Mouse (Mus musculus) neural tube, embryonic 15.5 days (tissue): Measurements from ENCODE around the gene Adgrd1. TPM values are rescaled to one million over a fixed set of nuclear protein-coding genes. Genes with fewer than 3 reads are reported as not detected.

Experiments used
- ATAC-seq: fragments of 200-750 bp; cut with Nextera tagmentation; 2 replicates; pipeline ENCODE4 v1.8.0; 2017; ENCODE audit warnings: mild to moderate bottlenecking, moderate TSS enrichment, moderate library complexity; ENCODE audit not compliant: low FRiP score
- H3K27ac ChIP-seq: fragments of 300-500 bp; sonication (generic); replicated peaks from 2 replicates; pipeline ENCODE4 v1.5.1; 2015; ENCODE audit warnings: mild to moderate bottlenecking, inconsistent platforms
- H3K27me3 ChIP-seq: fragments of 300-500 bp; sonication (generic); replicated peaks from 2 replicates; pipeline ENCODE4 v1.6.1; 2015; ENCODE audit warnings: inconsistent platforms
- H3K36me3 ChIP-seq: fragments of 300-500 bp; sonication (generic); 2 replicates; pipeline ENCODE4 v1.6.1; 2015; ENCODE audit warnings: inconsistent platforms
- H3K4me1 ChIP-seq: fragments of 300-500 bp; sonication (generic); 2 replicates; pipeline ENCODE4 v1.6.1; 2015; ENCODE audit warnings: inconsistent platforms
- H3K4me2 ChIP-seq: fragments of 300-500 bp; sonication (generic); 2 replicates; pipeline ENCODE4 v1.6.1; 2015; ENCODE audit warnings: inconsistent platforms, mild to moderate bottlenecking, moderate library complexity
- H3K4me3 ChIP-seq: fragments of 300-500 bp; sonication (generic); replicated peaks from 2 replicates; pipeline ENCODE4 v1.5.1; 2015; ENCODE audit warnings: mild to moderate bottlenecking, inconsistent platforms
- H3K9ac ChIP-seq: fragments of 300-500 bp; sonication (generic); replicated peaks from 2 replicates; pipeline ENCODE4 v1.6.1; 2015; ENCODE audit warnings: mild to moderate bottlenecking, inconsistent platforms
- H3K9me3 ChIP-seq: fragments of 300-500 bp; sonication (generic); replicated peaks from 2 replicates; pipeline ENCODE4 v1.6.1; 2016; ENCODE audit warnings: inconsistent platforms
- WGBS: fragments of 180-500 bp; shearing (Covaris S2); methylation state at CpG from one replicate; pipeline ENCODE4 v1.1.7; 2015; ENCODE audit warnings: mixed read lengths; 5-methylcytosine and 5-hydroxymethylcytosine counted together
- polyA plus RNA-seq: library from polyadenylated mRNA; unstranded; fragments of >200 nt; fragmentation: Nextera tagmentation; extraction: Ambion mirVana; gene quantifications from 2 replicates; pipeline ENCODE4 v1.2.1, GENCODE M21; 2015

Gene Adgrd1
- polyA plus RNA-seq: 0.38 and 0.69 TPM in 2 replicates

GRCm38 (mm10) chr5:129096511-129096910 is at the start of gene Adgrd1:
TSS of gene Adgrd1 (plus strand) at chr5:129096750.
- Histone ChIP-seq H3K27ac (no peak within 1 kb of the TSS), H3K27me3 (no peaks in the 10 kb centered on the region), H3K9me3 (no peaks in the 10 kb centered on the region), H3K4me3 (no peak within 1 kb of the TSS), H3K9ac (no peak within 1 kb of the TSS), H3K36me3 (no peaks in the 10 kb centered on the region), H3K4me2 (no peak within 1 kb of the TSS), H3K4me1 (no peaks in the 10 kb centered on the region)
- WGBS: 59% methylated on average over 6 of the region's 6 CpGs
- no peak for ATAC-seq

DNA sequence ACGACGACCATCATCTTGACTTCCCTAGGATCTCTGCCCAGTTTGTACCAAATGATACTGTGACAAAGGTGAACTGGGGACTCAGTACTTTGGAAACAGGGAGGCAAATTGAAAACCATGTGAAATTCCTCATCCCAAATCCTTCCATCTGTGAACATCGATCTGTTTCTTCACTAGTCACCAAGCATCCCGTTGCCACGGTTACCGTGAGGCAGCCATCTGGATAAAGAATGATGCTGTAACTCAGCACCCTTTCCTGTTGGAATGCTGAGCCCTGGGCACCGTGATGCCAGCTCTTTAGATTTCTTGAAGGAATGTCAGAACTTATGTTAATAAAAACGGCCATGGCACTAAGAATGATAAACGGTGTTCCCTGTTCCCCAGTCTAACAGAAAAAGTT is 47.2 kb upstream of the Adgrd1 start:
- H3K4me3 ChIP-seq: no peak overlapping the region
- H3K9ac ChIP-seq: no peak overlapping the region
- 50% methylated on average over 9 of the region's 9 CpGs for WGBS
- no peaks in the 10 kb centered on the region for H3K36me3 ChIP-seq
- no peak for ATAC-seq
- no peak overlapping the region for H3K27ac ChIP-seq
- H3K9me3 ChIP-seq: no peaks in the 10 kb centered on the region
- H3K4me1 ChIP-seq: peaks cover 30% of the 10 kb centered on the region
- H3K4me2 ChIP-seq: no peak overlapping the region
- H3K27me3 ChIP-seq: no peaks in the 10 kb centered on the region

DNA sequence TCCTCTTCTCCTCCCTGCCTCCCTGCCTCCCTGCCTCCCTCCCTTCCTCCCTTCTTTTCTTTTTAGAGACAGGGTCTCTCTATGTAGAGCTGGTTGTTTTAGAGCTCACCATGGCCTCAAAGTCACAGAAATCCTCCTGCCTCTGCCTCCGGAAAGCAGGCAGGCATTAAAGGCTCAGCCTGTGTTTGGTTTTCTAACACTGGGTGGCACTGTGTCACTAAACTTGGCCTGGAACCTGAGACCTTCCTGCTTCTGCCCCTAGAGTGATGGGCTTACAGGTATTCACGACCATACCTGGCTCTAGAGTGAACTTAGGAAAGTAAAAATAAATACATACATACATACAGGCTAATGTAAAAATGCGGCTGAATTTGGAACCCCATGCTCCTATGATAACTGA is 44.6 kb upstream of the Adgrd1 start:
- WGBS: 92% methylated on average over 3 of the region's 3 CpGs
- Histone ChIP-seq H3K9me3 (no peaks in the 10 kb centered on the region), H3K27me3 (no peaks in the 10 kb centered on the region), H3K27ac (no peak overlapping the region), H3K9ac (no peak overlapping the region), H3K4me2 (no peak overlapping the region), H3K4me3 (no peak overlapping the region), H3K36me3 (no peaks in the 10 kb centered on the region), H3K4me1 (peaks cover 17% of the 10 kb centered on the region)
- no peak for ATAC-seq

DNA sequence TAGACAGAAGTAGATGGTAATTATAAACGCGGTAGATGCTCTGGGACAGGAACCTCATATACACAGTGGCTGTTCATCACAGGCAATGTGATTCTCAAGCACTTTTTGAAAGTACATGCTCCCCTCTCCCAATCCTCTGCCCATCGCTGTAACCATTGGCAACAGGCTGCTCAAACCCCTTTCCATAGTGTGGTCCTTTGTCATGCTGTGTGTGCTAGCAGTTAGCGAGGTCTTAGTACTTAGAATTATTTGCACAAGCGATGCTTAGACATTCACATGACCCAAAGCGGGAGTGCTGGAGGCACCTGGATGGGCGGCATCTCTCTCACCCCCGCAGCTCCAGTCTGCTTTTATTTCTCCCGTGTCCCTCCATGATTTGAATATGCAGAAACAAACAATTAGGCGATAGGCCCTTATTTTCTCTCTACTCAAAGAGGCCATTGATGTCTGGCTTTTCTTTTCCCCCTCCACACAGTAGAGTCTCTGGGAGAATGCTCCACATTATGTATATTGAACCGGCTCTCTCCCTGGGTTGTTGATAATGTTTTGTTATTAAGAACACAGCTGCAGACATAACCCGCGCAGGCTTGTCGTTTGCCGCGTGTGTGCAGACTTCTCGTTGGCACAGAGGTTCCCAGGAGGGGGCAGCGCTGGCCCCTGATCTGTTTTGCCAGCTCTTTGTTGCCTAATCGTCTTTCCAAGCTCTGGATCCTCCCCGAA is 43.8 kb upstream of the Adgrd1 start:
- H3K4me1 ChIP-seq: peaks cover 17% of the 10 kb centered on the region
- no peak overlapping the region for H3K9ac ChIP-seq
- H3K4me3 ChIP-seq: no peak overlapping the region
- peak; percentile 86 for ATAC-seq
- peak overlapping the region; percentile 75 for H3K27ac ChIP-seq
- 15% methylated on average over 20 of the region's 20 CpGs for WGBS
- H3K36me3 ChIP-seq: no peaks in the 10 kb centered on the region
- no peaks in the 10 kb centered on the region for H3K9me3 ChIP-seq
- peak overlapping the region; percentile 38 for H3K4me2 ChIP-seq
- H3K27me3 ChIP-seq: no peaks in the 10 kb centered on the region

DNA sequence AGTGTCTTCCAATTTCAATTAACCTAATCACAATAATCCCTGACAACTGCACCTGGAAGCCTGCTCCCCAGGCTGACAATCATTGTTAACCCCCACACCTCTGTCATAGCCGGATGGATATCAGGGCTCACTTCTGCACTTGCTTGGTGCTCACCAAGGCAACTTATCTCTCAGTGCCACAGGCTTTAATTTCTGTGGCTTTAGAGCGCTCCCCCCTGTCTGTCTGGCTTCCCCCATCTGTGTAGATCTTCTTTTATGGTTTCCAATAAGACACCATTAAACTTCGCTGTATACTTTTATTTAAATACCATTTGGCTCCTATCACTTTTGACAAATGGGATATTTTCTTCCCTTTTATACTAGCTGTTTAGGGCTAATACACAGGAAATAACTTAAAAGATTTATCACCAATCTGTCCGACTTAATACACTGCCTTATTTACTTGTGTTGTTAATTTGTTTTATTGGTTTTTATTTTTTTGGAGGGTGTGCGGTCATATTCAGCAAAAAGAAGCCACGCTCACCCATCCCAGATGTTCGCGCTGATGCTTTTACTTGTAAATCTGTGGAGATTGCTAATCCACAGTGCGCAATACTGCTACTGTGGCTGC is 41.8 kb upstream of the Adgrd1 start:
- ATAC-seq: no peak
- Histone ChIP-seq H3K4me3 (no peak overlapping the region), H3K27me3 (no peaks in the 10 kb centered on the region), H3K36me3 (no peaks in the 10 kb centered on the region), H3K9me3 (no peaks in the 10 kb centered on the region), H3K27ac (no peak overlapping the region), H3K4me2 (no peak overlapping the region), H3K4me1 (peaks cover 11% of the 10 kb centered on the region), H3K9ac (no peak overlapping the region)
- 75% methylated on average over 9 of the region's 9 CpGs for WGBS

- Histone ChIP-seq H3K9me3 (no peaks in the 10 kb centered on the region), H3K27ac (no peak overlapping the region), H3K36me3 (no peaks in the 10 kb centered on the region), H3K4me1 (peaks cover 9% of the 10 kb centered on the region), H3K27me3 (no peaks in the 10 kb centered on the region), H3K4me2 (no peak overlapping the region), H3K4me3 (no peak overlapping the region), H3K9ac (no peak overlapping the region)
- WGBS: 92% methylated on average over 3 of the region's 3 CpGs
- no peak for ATAC-seq
These were observed 37.4 kb upstream of the Adgrd1 start for GRCm38 (mm10) chr5:129059116-129059515.

- no peak overlapping the region for H3K27ac ChIP-seq
- ATAC-seq: no peak
- H3K4me3 ChIP-seq: no peak overlapping the region
- H3K27me3 ChIP-seq: no peaks in the 10 kb centered on the region
- H3K4me1 ChIP-seq: peaks cover 9% of the 10 kb centered on the region
- H3K4me2 ChIP-seq: no peak overlapping the region
- H3K36me3 ChIP-seq: no peaks in the 10 kb centered on the region
- H3K9me3 ChIP-seq: no peaks in the 10 kb centered on the region
- 22% methylated on average over 13 of the region's 13 CpGs for WGBS
- H3K9ac ChIP-seq: no peak overlapping the region
These were observed 35.0 kb upstream of the Adgrd1 start for GRCm38 (mm10) chr5:129061579-129061978.

DNA sequence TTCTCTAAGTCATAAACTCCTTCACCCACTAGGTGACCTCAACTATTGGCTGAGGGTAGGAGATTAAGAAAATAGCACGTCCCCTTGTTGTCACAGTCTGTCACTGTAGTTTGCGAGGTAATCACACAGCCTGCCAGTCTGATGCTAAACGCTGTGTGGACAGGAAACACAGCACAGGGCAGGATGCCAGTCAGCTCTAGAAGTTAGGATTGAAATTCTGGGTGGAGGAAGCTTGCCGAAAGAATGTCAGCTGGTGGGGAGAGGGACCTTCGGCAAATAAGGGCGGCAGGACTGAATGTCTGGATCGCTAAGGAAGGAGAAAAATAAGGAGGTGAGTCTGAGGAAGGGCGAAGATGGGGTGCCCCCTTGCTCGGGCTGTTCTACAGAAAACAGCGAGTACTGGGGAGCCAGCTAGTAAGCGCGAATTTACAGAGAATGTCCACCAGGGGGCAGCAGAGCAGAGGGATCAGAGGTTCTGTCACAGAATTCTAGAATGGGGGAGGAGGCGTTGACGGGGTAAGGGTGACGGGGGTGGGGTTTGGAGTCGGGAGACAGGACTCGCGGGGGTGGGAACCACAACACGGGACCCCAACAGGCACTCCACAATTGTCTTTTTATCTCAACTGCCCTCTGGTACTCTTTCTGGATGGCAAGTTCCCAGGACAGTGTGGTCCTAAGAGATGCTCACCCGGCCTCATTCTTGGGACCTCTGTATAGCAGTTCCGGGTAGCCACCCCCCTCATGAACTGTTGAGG is 33.3 kb upstream of the Adgrd1 start:
- Histone ChIP-seq H3K36me3 (no peaks in the 10 kb centered on the region), H3K4me2 (peak overlapping the region; percentile 62), H3K4me3 (peak overlapping the region; percentile 27), H3K27me3 (no peaks in the 10 kb centered on the region), H3K4me1 (peaks cover 9% of the 10 kb centered on the region), H3K27ac (no peak overlapping the region), H3K9ac (peak overlapping the region; percentile 42), H3K9me3 (no peaks in the 10 kb centered on the region)
- WGBS: 13% methylated on average over 21 of the region's 21 CpGs
- ATAC-seq: peak; percentile 41; the same call in 1 of the 2 replicates

DNA sequence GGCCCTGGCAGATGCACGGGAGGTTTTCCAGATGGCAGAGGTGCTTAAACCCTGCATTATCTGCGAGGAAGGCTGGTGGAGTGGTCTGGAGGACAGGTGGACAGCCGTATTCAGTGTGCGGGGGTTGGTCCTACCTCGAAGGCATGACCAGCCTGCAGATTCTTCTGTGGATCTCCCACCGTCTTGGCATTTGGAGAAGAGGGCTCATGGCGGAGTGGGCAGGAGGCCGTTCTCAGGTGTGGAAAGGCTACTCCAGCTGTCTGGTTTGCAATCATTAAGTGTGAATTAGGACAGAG is 32.8 kb upstream of the Adgrd1 start:
- Histone ChIP-seq H3K4me1 (peaks cover 9% of the 10 kb centered on the region), H3K9ac (peak overlapping the region; percentile 42; the same call in 1 of the 2 replicates), H3K27ac (no peak overlapping the region), H3K9me3 (no peaks in the 10 kb centered on the region), H3K4me2 (peak overlapping the region; percentile 62), H3K27me3 (no peaks in the 10 kb centered on the region), H3K36me3 (no peaks in the 10 kb centered on the region), H3K4me3 (peak overlapping the region; percentile 27)
- WGBS: 47% methylated on average over 8 of the region's 8 CpGs
- ATAC-seq: 0 out of 2 replicates have a peak, but pooled peaks have one; percentile 5

DNA sequence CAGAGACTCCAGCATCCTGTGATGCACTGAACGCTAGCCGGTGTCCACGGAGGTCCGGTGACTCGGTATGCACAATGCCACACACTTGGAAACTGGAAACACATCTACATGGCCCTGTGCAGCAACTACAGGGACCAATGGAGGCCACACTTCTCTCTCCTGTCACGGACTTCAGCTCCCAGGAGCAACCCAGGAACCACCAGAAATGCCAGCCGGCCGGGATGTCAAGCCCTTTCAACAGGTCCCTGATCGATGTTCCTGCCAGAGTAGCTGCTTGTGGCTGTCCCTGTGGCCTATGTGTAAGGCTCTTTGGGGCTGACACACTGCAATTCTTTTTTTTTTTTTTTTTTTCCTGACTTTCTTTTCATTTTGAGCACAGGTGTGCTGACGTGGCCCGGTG is 32.4 kb upstream of the Adgrd1 start:
- H3K27ac ChIP-seq: no peak overlapping the region
- H3K9me3 ChIP-seq: no peaks in the 10 kb centered on the region
- 77% methylated on average over 11 of the region's 11 CpGs for WGBS
- no peak overlapping the region for H3K4me3 ChIP-seq
- no peak for ATAC-seq
- H3K9ac ChIP-seq: no peak overlapping the region
- no peaks in the 10 kb centered on the region for H3K36me3 ChIP-seq
- no peaks in the 10 kb centered on the region for H3K27me3 ChIP-seq
- H3K4me2 ChIP-seq: no peak overlapping the region
- H3K4me1 ChIP-seq: peaks cover 9% of the 10 kb centered on the region

GRCm38 (mm10) chr5:129065301-129065700 is 31.2 kb upstream of the Adgrd1 start:
- no peak overlapping the region for H3K9ac ChIP-seq
- peaks cover 9% of the 10 kb centered on the region for H3K4me1 ChIP-seq
- H3K4me2 ChIP-seq: no peak overlapping the region
- ATAC-seq: no peak
- no peaks in the 10 kb centered on the region for H3K36me3 ChIP-seq
- H3K27ac ChIP-seq: no peak overlapping the region
- H3K9me3 ChIP-seq: no peaks in the 10 kb centered on the region
- H3K4me3 ChIP-seq: no peak overlapping the region
- no peaks in the 10 kb centered on the region for H3K27me3 ChIP-seq
- 82% methylated on average over 12 of the region's 12 CpGs for WGBS

GRCm38 (mm10) chr5:129065946-129066345 is 30.6 kb upstream of the Adgrd1 start:
- no peak overlapping the region for H3K4me3 ChIP-seq
- no peak overlapping the region for H3K9ac ChIP-seq
- H3K4me1 ChIP-seq: peaks cover 12% of the 10 kb centered on the region
- WGBS: 80% methylated on average over 9 of the region's 9 CpGs
- H3K27me3 ChIP-seq: no peaks in the 10 kb centered on the region
- H3K9me3 ChIP-seq: no peaks in the 10 kb centered on the region
- H3K4me2 ChIP-seq: no peak overlapping the region
- H3K36me3 ChIP-seq: no peaks in the 10 kb centered on the region
- no peak for ATAC-seq
- no peak overlapping the region for H3K27ac ChIP-seq
